Mouse (Mus musculus) neural tube, embryonic 15.5 days (tissue): ENCODE results near the gene Sarnp. TPM values are rescaled to one million over a fixed set of nuclear protein-coding genes. Genes with fewer than 3 reads are reported as not detected.

Experiments used
- ATAC-seq: fragments of 200-750 bp; cut with Nextera tagmentation; 2 replicates; pipeline ENCODE4 v1.8.0; 2017; ENCODE audit warnings: mild to moderate bottlenecking, moderate TSS enrichment, moderate library complexity; ENCODE audit not compliant: low FRiP score
- H3K27ac ChIP-seq: fragments of 300-500 bp; sonication (generic); replicated peaks from 2 replicates; pipeline ENCODE4 v1.5.1; 2015; ENCODE audit warnings: mild to moderate bottlenecking, inconsistent platforms
- H3K27me3 ChIP-seq: fragments of 300-500 bp; sonication (generic); replicated peaks from 2 replicates; pipeline ENCODE4 v1.6.1; 2015; ENCODE audit warnings: inconsistent platforms
- H3K36me3 ChIP-seq: fragments of 300-500 bp; sonication (generic); 2 replicates; pipeline ENCODE4 v1.6.1; 2015; ENCODE audit warnings: inconsistent platforms
- H3K4me1 ChIP-seq: fragments of 300-500 bp; sonication (generic); 2 replicates; pipeline ENCODE4 v1.6.1; 2015; ENCODE audit warnings: inconsistent platforms
- H3K4me2 ChIP-seq: fragments of 300-500 bp; sonication (generic); 2 replicates; pipeline ENCODE4 v1.6.1; 2015; ENCODE audit warnings: inconsistent platforms, mild to moderate bottlenecking, moderate library complexity
- H3K4me3 ChIP-seq: fragments of 300-500 bp; sonication (generic); replicated peaks from 2 replicates; pipeline ENCODE4 v1.5.1; 2015; ENCODE audit warnings: mild to moderate bottlenecking, inconsistent platforms
- H3K9ac ChIP-seq: fragments of 300-500 bp; sonication (generic); replicated peaks from 2 replicates; pipeline ENCODE4 v1.6.1; 2015; ENCODE audit warnings: mild to moderate bottlenecking, inconsistent platforms
- H3K9me3 ChIP-seq: fragments of 300-500 bp; sonication (generic); replicated peaks from 2 replicates; pipeline ENCODE4 v1.6.1; 2016; ENCODE audit warnings: inconsistent platforms
- WGBS: fragments of 180-500 bp; shearing (Covaris S2); methylation state at CpG from one replicate; pipeline ENCODE4 v1.1.7; 2015; ENCODE audit warnings: mixed read lengths; 5-methylcytosine and 5-hydroxymethylcytosine counted together
- polyA plus RNA-seq: library from polyadenylated mRNA; unstranded; fragments of >200 nt; fragmentation: Nextera tagmentation; extraction: Ambion mirVana; gene quantifications from 2 replicates; pipeline ENCODE4 v1.2.1, GENCODE M21; 2015

The Sarnp gene
- polyA plus RNA-seq, 1 experiment from 2014 or later, result 147 TPM

- H3K36me3 ChIP-seq, result peaks cover 24% of the 10 kb centered on the region
- 91% methylated on average over 1 of the region's 1 CpGs for WGBS
- no peaks in the 10 kb centered on the region for H3K9me3 ChIP-seq
- H3K9ac ChIP-seq, result no peak overlapping the region
- no peaks in the 10 kb centered on the region for H3K4me1 ChIP-seq
- H3K27me3 ChIP-seq, result no peaks in the 10 kb centered on the region
- no peak for ATAC-seq
- H3K4me3 ChIP-seq, result no peak overlapping the region
- no peak overlapping the region for H3K27ac ChIP-seq
- no peak overlapping the region for H3K4me2 ChIP-seq
Observed at GRCm38 (mm10) chr10:128866518-128866917, 49.4 kb downstream of the Sarnp start.

GRCm38 (mm10) chr10:128870341-128870740 lies 53.2 kb downstream of the Sarnp start:
- H3K4me3 ChIP-seq, result no peak overlapping the region
- no peaks in the 10 kb centered on the region for H3K27me3 ChIP-seq
- WGBS, result 86% methylated on average over 3 of the region's 3 CpGs
- no peak overlapping the region for H3K4me2 ChIP-seq
- H3K27ac ChIP-seq, result no peak overlapping the region
- no peaks in the 10 kb centered on the region for H3K4me1 ChIP-seq
- no peaks in the 10 kb centered on the region for H3K9me3 ChIP-seq
- H3K9ac ChIP-seq, result no peak overlapping the region
- H3K36me3 ChIP-seq, result peaks cover 52% of the 10 kb centered on the region
- no peak for ATAC-seq

DNA sequence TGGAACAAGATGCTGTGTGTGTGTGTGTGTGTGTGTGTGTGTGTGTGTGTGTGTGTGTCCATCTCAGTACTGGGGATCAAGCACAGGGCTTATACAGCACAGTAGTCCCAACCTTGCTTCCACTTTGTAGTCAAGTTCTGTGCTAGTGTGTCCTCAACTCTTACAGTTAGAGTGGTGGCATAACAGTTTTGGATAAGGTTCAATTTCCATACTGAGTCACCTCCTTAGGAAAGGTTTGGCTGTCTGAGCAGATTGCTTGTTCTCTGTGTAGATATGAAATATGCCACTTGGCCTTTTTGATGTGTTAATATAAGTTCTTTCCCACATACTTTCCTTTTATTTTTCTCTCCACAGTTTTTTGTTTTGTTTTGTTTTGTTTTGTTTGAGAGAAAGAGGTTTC lies 61.2 kb downstream of the Sarnp start:
- Histone ChIP-seq H3K9me3 (no peaks in the 10 kb centered on the region), H3K36me3 (peaks cover 20% of the 10 kb centered on the region), H3K4me3 (no peak overlapping the region), H3K27me3 (no peaks in the 10 kb centered on the region), H3K9ac (no peak overlapping the region), H3K4me2 (no peak overlapping the region), H3K27ac (no peak overlapping the region), H3K4me1 (no peaks in the 10 kb centered on the region)
- no peak for ATAC-seq

DNA sequence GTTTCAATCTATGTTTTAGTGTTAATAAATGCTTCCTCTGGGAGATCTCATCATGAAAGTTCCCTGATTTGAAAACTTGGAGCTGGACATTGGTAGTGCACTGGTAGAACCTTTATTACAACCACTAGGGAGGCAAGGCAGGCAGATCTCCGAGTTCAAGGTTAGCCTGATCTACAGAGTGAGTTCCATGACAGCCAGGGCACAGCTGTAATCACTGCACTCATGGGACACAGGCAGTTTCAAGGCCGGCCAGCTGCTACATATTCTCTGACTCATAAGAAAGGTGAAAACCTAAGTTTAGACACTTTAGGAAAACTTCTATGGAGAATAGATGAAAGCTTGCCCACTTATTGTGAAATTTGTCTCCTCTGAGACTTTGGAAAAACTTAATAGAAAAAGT lies 61.7 kb downstream of the Sarnp start:
- Histone ChIP-seq H3K27me3 (no peaks in the 10 kb centered on the region), H3K4me1 (no peaks in the 10 kb centered on the region), H3K9ac (no peak overlapping the region), H3K9me3 (no peaks in the 10 kb centered on the region), H3K36me3 (peaks cover 15% of the 10 kb centered on the region), H3K4me2 (no peak overlapping the region), H3K27ac (no peak overlapping the region), H3K4me3 (no peak overlapping the region)
- no peak for ATAC-seq
- 70% methylated on average over 2 of the region's 2 CpGs for WGBS

DNA sequence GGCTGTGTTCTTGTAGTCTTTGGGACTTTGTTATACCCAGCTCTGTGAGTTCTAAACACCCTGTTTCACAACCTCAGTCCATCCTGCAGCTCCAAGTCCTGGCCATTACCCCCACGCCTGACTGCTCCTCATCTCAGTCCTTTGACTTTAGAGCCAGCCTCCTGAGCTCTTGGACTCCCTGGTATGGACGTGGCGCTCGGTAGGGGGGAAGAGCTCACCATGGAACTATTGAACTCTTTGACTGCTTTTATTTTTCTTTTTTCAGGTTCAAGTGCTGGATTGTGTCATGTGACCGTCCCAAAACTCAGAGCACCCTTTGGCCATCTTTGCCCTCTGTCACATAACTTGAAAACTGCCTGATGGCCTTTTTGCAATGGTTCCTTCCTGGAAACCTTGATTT lies 64.9 kb downstream of the Sarnp start:
- H3K9me3 ChIP-seq, result no peaks in the 10 kb centered on the region
- no peaks in the 10 kb centered on the region for H3K4me1 ChIP-seq
- WGBS, result 80% methylated on average over 5 of the region's 5 CpGs
- no peak overlapping the region for H3K9ac ChIP-seq
- H3K27me3 ChIP-seq, result no peaks in the 10 kb centered on the region
- no peak overlapping the region for H3K4me2 ChIP-seq
- ATAC-seq, result no peak
- peaks cover 24% of the 10 kb centered on the region for H3K36me3 ChIP-seq
- H3K27ac ChIP-seq, result no peak overlapping the region
- H3K4me3 ChIP-seq, result no peak overlapping the region

DNA sequence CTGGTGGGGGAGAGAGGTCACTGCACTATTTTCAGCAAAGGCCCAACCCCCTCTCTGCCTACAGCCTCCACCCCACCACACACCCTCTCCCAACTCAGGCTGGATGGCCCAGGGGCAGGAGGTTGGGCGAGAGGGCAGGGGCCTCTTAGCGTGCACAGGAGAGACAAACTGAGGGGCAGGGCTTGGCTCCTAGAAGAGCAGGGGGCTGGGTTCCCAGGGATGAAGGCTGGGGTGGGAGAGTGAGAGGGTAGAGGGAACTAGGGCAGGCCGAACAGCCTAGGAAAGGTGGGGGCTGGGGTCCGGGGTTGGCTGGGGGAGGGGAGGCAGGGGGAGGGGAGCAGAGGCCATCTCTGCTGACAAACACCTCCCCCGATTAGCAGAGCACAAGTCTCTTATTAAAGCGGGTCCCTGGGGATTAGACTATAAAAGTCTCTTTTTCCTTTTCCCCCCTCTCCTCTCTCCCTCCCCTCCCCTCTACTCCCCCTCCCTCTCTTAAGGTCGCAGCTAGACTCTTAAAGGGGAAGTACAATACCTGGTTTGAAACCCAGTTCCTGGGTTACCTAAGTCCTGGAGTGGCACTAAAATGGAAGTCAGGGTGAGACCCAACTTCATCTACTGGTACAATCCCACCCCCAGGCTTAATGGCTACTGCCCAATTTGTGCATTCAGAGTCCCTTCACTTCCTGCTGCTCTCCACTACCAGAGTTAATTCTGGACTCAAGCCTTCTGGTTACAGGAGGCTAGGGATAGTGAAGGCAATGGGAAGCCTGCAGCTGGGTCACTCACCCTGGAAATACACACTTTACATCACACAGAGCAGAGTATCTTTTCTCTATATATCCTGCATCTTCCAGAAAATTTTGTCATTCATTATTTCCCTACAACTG lies 72.1 kb downstream of the Sarnp start:
- peaks cover 27% of the 10 kb centered on the region for H3K36me3 ChIP-seq
- H3K4me2 ChIP-seq, result peak overlapping the region; percentile 84
- 0 out of 2 replicates have a peak, but pooled peaks have one; percentile 8 for ATAC-seq
- no peaks in the 10 kb centered on the region for H3K9me3 ChIP-seq
- peak overlapping the region; percentile 95 for H3K27ac ChIP-seq
- WGBS, result 0% methylated on average over 7 of the region's 7 CpGs
- H3K4me3 ChIP-seq, result peak overlapping the region; percentile 68
- no peaks in the 10 kb centered on the region for H3K27me3 ChIP-seq
- H3K4me1 ChIP-seq, result peaks cover 44% of the 10 kb centered on the region
- peak overlapping the region; percentile 85 for H3K9ac ChIP-seq

GRCm38 (mm10) chr10:128889846-128890245 lies 72.7 kb downstream of the Sarnp start:
- no peak for ATAC-seq
- peak overlapping the region; percentile 84 for H3K4me2 ChIP-seq
- no peaks in the 10 kb centered on the region for H3K9me3 ChIP-seq
- peak overlapping the region; percentile 95 for H3K27ac ChIP-seq
- 17% methylated on average over 1 of the region's 2 CpGs for WGBS
- peak overlapping the region; percentile 68 for H3K4me3 ChIP-seq
- peaks cover 44% of the 10 kb centered on the region for H3K4me1 ChIP-seq
- H3K9ac ChIP-seq, result peak overlapping the region; percentile 85
- peaks cover 25% of the 10 kb centered on the region for H3K36me3 ChIP-seq
- no peaks in the 10 kb centered on the region for H3K27me3 ChIP-seq

- 0 out of 2 replicates have a peak, but pooled peaks cover under 1% of the 10 kb centered on the region for H3K27me3 ChIP-seq
Observed at GRCm38 (mm10) chr10:128890383-128891295, 73.5 kb downstream of the Sarnp start.

GRCm38 (mm10) chr10:128891296-128892094 lies 74.4 kb downstream of the Sarnp start, which contains the start of gene Gdf11:
Gene Gdf11, minus strand, starts transcription at chr10:128891718.
- H3K27me3 ChIP-seq, result peaks cover 9% of the 10 kb centered on the region
- no peaks in the 10 kb centered on the region for H3K9me3 ChIP-seq
- peak within 1 kb of the TSS; percentile 85 for H3K9ac ChIP-seq
- H3K4me1 ChIP-seq, result peaks cover 58% of the 10 kb centered on the region
- WGBS, result under 1% methylated on average over 52 of the region's 89 CpGs
- peaks cover 10% of the 10 kb centered on the region for H3K36me3 ChIP-seq
- H3K4me3 ChIP-seq, result peak within 1 kb of the TSS; percentile 68
- ATAC-seq, result peak; percentile 85
- peak within 1 kb of the TSS; percentile 95 for H3K27ac ChIP-seq
- peak within 1 kb of the TSS; percentile 84 for H3K4me2 ChIP-seq

More at GRCm38 (mm10) chr10:128890383-128891295, 73.5 kb downstream of the Sarnp start:
- Histone ChIP-seq H3K4me3 (peak overlapping the region; percentile 68), H3K36me3 (peaks cover 17% of the 10 kb centered on the region), H3K4me2 (peak overlapping the region; percentile 84), H3K9ac (peak overlapping the region; percentile 85), H3K27ac (peak overlapping the region; percentile 95), H3K9me3 (no peaks in the 10 kb centered on the region), H3K4me1 (peaks cover 50% of the 10 kb centered on the region)
- whole genome bisulfite sequencing, result under 1% methylated on average over 40 of the region's 40 CpGs
- peak; percentile 29 for ATAC-seq

DNA sequence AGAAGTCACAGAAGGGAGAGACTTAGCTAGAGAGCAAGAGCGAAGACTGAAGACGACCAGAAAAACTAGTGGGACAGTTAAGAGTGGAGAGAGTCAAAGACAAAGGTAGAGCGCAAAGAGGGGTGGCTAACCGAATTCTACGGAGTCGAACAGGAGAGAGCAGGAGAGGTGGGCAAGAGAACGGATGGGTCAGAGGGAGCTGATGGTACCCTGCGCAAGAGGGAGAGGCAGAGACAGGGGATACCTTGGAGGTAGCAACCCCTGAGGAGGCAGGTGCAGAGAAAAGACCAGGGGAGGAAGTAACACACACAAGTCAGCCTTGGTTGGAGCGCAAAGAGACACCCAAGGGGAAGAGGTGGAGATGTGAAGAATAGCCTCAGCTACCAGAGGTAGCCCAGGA lies 75.1 kb downstream of the Sarnp start:
- H3K9me3 ChIP-seq, result no peaks in the 10 kb centered on the region
- H3K4me1 ChIP-seq, result peaks cover 63% of the 10 kb centered on the region
- peaks cover 15% of the 10 kb centered on the region for H3K27me3 ChIP-seq
- WGBS, result under 1% methylated on average over 9 of the region's 9 CpGs
- H3K4me2 ChIP-seq, result peak overlapping the region; percentile 84
- peak overlapping the region; percentile 68 for H3K4me3 ChIP-seq
- H3K36me3 ChIP-seq, result peaks cover 9% of the 10 kb centered on the region
- H3K27ac ChIP-seq, result peak overlapping the region; percentile 95
- peak; percentile 14 for ATAC-seq
- peak overlapping the region; percentile 85 for H3K9ac ChIP-seq

GRCm38 (mm10) chr10:128895437-128895836 lies 78.3 kb downstream of the Sarnp start:
- H3K9ac ChIP-seq, result no peak overlapping the region
- peaks cover 15% of the 10 kb centered on the region for H3K27me3 ChIP-seq
- WGBS, result under 1% methylated on average over 9 of the region's 9 CpGs
- no peaks in the 10 kb centered on the region for H3K36me3 ChIP-seq
- 0 out of 2 replicates have a peak, but pooled peaks have one; percentile 12 for ATAC-seq
- peaks cover 35% of the 10 kb centered on the region for H3K4me1 ChIP-seq
- peak overlapping the region; percentile 43 for H3K4me2 ChIP-seq
- H3K4me3 ChIP-seq, result peak overlapping the region; percentile 16; the same call in 1 of the 2 replicates
- no peaks in the 10 kb centered on the region for H3K9me3 ChIP-seq
- peak overlapping the region; percentile 49 for H3K27ac ChIP-seq
